Mouse (Mus musculus): ENCODE results near the gene Sptbn4. TPM values are rescaled to one million over a fixed set of nuclear protein-coding genes. Genes with fewer than 3 reads are reported as not detected.
A peak's percentile ranks its signal among the peaks of the same experiment; 100 is the strongest.
"Not testable (repeated sequence)": the region's sequence is repeated elsewhere in the genome, so short reads cannot be mapped to it uniquely, and the experiment has no call there.

Gene Sptbn4
- total RNA-seq (2021): 100 to 1,000 TPM in 1 of 2 experiments, 10 to 100 TPM in 1; 89.6 to 105 TPM
- long read RNA-seq, full-length matches to known transcripts: 12 of 47 reads
- long read RNA-seq, partial matches to known transcripts: 23 of 47 reads
- long read RNA-seq, other reads (novel, unspliced or antisense): 12 of 47 reads

DNA sequence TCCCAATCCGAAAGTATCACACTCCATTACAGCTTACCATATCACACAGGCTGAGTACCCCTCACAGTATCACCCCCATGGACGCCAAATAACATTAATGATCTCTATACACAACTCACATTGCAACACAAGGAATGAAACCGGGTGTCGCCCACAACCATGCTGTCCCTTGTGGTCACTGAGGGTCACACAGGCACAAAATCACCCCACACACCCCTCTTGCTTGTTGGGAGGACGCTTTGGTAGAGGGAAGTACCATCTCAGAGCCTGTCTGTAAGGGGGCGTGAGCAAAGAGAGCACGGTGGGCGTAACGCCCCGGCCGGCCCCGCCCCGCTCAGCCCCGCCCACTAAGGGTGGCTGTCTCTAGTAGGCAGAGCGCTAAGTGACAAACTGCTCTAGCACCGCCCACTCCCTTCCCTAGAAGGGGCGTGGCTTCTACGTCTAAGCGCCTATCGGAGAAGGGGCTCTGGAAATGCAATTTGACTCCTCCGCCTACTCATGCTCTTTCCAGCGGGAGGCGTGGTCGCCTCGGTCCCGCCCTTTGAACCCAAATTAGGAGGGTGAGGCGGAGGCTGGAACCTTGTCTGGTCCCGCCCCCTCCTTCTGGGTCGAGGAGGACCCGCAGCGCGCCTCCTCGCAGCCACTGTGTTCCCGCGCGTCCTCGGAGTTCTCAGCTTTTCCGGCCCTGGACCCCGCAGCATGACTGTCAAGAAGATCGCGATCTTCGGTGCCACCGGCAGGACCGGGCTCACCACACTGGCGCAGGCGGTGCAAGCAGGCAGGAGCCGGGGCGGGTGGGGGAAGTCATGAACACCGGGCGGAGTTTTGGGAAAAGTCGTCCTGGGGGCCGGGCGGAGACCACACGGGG, at the start of gene Sptbn4, which contains the start of gene Blvrb:
Gene Sptbn4 (minus strand): TSS at position 268 of the 868 bp plus-strand sequence.
Gene Blvrb (plus strand): TSS at position 560 of the 868 bp plus-strand sequence.
- peak; percentile 96 for DNase-seq (ENCODE audit: low spot score in 2 of 2)

DNA sequence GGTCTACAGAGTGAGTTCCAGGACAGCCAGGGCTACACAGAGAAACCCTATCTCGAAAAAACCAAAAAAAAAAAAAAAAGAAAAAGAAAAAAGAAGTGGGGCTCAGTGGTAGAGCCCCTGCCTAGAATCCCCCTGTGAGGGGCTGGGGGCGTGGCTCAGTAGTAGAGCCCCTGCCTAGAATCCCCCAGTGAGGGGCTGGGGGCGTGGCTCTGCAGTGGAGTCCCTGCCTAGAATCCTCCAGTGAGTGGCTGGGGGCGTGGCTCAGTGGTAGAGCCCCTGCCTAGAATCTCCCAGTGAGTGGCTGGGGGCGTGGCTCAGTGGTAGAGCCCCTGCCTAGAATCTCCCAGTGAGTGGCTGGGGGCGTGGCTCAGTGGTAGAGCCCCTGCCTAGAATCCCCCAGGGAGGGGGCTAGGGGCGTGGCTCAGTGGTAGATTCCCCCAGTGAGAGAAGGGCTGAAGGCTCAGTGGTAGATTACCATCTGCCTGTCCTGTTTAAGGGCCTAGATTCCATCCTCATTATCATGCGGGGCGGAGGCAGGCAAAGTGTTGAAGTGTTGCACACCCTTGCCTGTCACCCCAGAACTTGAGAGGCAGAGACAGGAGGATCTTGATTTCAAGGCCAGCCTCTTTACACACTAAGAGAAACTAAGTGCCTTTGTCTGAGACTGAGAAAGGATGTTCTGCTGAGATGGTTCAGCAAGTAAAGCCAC, 47.3 kb upstream of the Sptbn4 start:
- DNase-seq (ENCODE audit: low spot score in 2 of 2): not testable (repeated sequence)

DNA sequence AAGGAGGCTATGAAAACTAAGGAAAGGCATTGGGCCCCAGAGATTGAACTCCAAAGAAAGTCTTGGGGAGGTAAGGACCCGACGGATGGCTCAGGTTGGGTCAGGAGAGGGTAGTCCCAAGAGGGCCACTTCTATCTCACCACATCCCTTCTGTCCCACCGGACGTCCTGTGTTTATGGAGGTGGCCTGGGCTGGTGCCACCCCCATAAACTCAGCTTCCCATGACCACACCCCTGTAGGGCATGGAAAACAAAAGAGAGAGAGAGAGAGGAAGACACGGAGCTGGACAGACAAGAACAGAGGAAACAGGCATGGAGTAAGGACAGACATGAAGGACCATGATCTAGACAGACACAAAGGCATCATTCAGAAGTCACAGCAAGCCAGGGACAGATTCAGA, 46.0 kb upstream of the Sptbn4 start:
- no peak for DNase-seq (ENCODE audit: low spot score in 2 of 2)

DNA sequence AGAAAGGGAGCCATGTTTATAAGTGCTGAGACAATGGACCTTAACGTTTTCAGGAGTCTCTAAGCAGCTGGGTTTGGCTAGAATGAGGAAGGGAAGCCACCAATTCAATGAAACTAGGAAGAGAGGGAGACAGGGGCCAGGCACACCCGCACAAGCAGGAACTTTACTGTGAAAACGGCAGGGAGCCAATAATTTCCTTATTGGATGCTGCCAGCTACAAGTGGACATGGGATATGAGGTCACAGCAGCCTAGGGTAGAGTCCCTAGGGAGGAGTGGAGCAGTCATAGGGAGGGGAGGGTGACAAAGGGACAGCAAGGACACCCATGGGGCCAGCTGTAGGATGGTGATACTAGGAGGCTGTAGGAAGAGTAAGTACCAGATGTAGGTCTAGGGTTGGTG, 45.5 kb upstream of the Sptbn4 start:
- no peak for DNase-seq (ENCODE audit: low spot score in 2 of 2)

DNA sequence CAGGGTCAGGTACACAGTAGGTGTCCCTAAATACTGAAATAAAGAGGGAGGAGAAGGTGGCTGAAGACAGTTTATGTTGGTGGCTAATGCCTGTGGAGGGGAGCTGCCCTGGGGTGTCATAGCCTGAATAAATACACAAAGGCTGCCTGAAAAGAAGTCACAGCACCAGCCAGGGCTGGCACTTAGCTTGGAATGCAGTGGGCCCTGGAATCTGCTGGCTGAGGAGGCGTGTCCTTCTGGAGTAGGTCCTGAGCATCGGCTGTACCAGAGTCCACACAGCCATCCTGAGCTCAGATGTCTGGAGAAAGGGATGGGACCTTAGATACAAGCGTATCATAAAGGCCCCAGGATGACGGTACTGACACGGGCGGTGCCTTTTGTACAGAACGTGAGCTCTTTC, 44.4 kb upstream of the Sptbn4 start:
- no peak for DNase-seq (ENCODE audit: low spot score in 2 of 2)

DNA sequence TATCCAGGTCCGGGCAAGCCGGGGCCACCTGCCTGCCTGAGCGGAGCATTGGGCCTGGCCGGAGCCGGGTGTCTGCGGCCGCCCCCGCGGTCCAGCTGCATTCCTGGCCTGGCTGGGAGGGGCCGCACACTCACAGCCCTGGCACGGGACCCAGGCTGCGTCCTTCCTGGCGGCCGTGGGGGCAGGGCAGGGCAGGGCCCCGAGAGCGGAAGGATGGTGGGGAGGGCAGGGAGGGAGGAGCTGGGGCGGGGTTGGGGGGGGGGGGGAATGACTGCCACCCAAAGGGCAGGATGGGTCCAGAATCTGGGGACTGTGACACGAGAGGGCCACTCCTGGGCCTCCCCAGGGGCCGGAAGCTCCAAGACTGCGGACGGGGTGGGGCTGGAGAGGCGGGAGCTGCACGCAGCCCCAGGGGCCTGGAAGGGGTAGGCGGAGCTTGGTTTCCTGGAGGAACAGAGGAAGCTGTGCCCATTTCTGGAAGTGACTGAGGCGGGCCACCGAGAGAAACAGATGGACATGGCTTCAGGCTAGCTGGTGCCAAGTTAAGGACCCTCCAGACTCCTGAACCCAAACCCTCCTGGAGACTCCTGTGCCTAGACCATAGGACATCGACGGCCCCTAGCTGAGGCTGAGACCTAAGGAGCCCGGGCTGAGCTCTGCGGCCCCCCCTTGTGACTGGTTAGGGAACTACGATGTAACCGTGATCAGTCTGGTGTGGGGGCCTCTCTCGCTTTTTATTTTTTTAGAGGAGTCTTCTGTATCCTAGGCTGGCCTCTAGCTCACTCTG, 43.2 kb upstream of the Sptbn4 start:
- DNase-seq (ENCODE audit: low spot score in 2 of 2): peak; percentile 83 to 87

DNA sequence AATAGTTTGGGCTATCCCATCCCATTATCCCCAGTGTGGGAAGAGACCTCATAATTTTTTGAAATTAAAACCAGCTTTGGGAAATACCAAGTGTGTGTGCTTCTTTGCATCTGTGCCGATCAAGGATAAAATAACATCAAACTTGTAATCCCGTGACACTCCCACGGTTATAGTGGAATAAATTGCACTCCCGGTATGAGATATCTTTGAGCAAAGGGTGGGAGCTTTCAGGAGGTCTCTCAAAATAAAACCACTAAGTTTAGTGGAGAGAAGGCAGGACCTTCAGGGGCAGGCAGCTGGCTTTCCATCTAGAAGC, 42.7 kb upstream of the Sptbn4 start:
- DNase-seq (ENCODE audit: low spot score in 2 of 2): no peak

DNA sequence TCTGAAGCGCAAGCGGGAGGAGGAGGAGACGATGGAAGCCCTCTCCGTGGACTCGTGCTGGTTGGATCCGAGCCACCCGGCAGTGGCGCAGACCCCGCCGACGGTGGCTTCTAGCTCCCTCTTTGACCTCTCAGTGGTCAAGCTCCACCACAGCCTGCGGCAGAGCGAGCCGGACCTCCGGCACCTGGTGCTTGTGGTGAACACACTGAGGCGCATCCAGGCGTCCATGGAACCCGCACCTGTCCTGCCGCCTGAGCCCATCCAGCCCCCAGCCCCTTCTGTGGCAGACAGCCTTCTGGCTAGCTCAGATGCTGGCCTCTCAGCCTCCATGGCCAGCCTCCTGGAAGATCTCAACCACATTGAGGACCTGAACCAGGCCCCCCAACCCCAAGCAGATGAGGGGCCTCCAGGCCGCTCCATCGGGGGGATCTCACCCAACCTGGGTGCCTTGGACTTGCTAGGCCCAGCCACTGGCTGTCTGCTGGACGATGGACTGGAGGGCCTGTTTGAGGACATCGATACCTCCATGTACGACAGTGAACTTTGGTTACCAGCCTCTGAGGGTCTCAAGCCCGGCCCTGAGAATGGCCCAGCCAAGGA, 41.9 kb upstream of the Sptbn4 start:
- no peak for DNase-seq (ENCODE audit: low spot score in 2 of 2)

DNA sequence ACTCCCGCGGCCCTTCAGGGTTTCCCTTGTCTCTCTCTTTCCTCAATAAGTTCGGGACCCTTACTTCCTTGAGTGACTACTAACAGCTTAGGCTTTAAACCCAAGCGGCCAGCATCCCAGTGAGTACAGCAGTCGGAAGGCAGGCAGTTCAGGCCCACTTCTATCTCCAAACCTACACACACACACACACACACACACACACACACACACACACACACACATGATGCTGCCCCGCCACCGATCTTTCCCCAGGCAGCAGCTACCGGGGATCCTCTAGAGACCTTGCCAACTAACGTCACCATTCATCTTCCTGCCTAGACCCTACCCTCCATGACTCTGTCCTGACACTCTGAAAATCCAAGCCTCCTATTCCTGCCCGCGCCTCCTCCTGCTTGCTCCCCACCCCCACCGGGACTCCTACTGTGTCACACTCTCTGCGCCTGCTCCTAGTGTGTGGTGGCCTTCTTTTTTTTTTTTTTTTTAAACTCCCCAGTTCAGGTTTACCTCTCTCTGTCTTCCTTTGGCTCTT, 40.3 kb upstream of the Sptbn4 start:
- DNase-seq (ENCODE audit: low spot score in 2 of 2): peak; percentile 48 to 60

DNA sequence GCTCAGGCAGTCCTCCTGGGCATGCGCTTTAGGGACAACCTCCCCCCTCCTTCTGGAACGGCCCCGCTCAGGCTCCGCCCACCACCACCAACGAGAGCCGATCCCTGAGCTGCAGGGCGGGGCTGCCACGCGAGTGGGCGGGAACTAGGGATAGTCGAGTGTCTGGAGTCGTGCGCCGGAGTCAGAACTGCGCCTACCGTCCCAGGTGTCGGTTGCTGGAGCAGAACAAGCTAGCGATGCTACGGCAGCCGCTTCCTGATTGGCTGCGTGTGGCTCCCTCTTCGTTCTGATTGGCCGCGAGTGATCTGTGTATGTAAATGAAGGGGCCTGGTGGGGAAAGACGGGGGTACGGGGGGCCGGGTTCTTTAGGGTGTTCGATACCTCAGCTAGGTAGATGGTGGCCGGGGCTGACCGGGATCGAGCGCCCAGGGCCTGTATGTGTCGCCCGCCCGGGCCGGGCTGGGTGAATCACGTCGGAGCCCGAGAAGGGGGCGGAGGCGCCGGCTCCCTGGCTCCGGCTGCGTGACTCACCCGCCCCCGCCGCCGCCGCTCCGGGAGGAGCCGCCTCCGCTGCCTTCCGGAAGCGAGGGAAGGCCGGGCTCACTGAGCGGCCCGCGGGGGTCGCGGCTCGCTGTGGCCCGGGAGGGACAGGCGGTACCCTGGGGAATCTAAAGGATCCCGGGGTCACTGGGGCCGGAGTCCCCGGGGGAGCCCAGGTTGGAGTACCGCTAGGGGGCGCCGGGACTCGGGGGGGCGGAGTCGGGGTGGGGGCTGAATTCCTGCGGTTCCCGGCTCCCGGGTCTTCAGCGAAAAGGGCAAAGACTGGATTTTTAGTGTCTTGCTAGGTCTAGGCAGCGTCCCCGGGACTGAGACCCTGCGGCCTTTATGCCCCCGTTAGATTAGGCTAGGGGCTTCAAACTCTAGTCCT, 39.5 kb upstream of the Sptbn4 start, which contains the start of gene Sertad1:
Gene Sertad1 (plus strand): TSS at position 141 of the 928 bp plus-strand sequence.
- peak; percentile 98 to 99 for DNase-seq (ENCODE audit: low spot score in 2 of 2)

DNA sequence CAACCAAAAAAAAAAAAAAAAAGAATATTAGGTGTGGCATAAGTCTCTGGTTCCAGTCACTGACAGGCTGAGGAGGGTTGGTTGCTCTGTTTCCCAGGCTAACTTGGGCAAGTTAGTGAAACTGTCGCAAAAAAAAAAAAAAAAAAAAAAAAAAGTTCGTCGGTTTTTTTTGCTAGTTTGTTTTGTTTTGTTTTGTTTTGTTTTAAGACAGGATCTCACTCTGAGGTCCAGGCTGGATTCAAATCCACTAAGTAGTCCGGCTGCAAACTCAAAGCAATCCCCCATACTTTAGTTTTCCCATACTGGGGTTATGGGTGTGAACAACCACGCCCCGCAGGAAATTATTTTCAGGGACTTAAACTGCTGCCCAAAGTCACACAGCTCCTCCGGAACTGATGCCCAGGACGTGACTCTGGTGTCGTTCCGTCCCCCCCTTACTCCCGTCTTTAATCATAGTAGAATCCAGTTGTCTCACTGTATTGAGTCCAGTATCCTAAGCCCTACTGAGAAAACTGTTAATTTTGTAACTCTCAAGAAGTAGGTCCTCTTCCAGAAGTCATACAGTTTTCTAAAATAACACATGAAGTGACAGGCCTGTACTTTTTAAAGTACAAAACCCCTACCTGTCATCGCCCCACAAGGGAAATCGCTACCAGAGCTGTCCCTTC, 38.8 kb upstream of the Sptbn4 start:
- DNase-seq (ENCODE audit: low spot score in 2 of 2): no peak

DNA sequence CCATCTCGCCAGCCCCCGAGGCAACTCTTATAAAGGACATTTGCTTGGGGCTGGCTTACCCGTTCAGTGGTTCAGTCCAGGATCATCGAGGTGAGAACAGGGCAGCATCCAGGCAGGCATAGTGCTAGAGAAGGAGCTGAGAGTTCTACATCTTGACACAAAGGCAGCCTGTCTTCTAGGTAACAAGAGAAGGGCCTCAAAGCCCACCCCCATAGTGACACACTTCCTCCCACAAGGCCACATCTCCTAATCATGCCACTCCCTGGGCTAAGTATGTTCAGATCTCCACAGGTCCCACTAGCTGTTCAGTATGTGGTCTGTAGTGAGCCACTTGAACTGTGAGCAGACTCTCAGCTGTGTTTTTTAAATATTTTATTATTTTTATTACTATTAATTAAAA, 36.4 kb upstream of the Sptbn4 start:
- DNase-seq (ENCODE audit: low spot score in 2 of 2): no peak

DNA sequence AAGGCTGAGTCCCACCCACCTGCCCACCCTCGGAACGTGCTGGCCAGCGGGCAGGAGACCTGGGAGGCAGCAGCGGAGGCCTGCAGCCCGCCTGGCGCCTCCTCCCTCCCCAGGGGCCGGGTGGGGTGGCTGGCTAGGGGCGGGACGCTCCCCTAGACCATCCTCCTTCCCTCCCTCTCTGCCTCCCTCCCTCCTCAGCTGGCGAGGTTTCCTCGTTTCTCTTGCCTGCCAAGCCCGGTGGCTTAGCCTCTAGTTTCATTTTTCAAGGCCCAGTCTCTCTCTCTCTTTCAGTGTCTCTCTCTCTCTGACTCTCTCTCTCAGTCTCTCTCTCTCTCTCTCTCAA, 34.1 kb upstream of the Sptbn4 start:
- peak; percentile 61 to 76 for DNase-seq (ENCODE audit: low spot score in 2 of 2)

DNA sequence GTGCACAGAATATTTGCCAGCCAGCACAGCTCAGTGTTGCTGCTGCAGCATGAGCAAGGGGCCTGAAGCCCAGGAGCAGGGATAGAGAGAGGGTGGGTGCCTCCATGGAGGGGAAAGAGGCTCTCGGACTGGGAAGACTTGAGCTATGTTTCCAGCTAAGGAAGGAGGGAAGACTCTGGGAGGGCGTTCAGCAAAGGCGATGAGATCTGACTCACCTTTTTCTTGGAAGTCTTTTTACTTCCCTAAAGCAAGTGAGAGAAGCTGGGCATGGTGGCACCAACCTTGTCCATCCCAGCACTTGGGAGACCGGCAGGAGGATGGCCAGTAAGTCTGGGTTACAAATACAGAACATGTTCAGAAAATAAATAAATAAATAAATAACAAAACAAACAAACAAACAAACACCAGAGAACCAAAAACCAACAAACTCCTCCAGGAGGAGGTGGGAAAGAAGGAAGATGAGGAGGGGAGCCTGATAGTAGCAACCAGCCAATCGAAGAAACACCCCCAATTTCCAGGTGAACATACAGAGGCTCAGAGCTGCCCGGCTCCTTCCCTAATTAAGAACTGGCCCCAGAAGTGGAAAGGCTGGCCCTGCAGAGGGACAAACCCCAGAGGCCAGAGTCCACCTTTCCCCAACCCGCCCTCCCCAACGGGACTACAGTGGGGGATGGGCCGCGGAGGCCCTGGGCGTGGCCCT, 33.6 kb upstream of the Sptbn4 start:
- no peak for DNase-seq (ENCODE audit: low spot score in 2 of 2)

DNA sequence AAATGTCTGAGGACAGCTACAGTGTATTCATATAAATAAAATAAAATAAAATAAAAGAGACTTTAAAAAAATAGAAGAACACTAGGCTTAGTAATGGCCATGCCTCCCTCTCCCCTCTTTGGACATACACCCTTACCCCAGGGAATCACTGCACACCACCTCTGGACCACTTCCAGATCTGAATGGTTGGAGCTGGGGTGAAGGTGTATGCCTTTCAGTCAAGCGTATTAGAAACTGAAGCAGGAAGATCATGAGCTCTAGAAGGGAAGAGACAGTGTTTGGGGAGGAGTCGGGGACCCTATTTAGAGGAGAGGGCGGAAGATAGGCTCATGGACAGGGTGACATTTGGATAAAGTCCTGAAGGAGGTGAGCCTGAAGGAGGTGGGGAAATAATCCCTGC, 33.0 kb upstream of the Sptbn4 start:
- DNase-seq (ENCODE audit: low spot score in 2 of 2): no peak

DNA sequence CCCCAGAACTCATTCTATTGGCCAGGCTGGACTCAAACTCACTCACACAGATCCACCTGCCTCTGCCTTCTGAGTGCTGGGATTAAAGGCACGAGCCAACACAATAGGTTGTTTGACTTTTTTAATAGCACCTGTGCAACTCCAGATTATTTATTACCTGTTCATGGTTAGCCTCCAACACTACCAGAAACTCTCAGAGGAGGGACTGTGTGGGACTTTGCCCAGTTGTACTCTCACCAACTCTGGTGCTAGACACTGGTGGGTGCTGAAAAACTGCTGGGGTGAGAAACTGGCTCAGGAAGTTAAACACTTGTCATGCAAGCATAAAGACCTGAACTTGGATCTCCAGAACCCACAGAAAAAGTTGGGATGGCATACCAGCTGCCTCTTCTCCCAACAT, 32.3 kb upstream of the Sptbn4 start:
- DNase-seq (ENCODE audit: low spot score in 2 of 2): no peak

DNA sequence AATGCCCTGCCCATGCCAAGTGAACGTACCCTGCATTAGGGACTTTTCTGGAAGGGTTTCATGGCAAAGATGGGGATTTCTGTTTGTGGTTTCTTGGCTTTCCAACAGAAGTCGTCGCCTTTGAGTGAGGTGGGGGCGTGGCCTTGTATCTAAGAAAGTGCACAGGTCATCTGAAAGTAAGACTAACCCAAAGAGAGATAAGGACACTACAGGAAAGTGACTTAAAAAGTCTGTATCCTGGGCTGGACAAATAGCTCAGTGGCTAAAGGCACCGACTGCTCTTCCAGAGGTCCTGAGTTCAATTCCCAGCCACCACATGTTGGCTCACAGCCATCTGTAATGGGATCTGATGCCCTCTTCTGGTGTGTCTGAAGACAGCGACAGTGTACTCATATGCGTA, 31.1 kb upstream of the Sptbn4 start:
- DNase-seq (ENCODE audit: low spot score in 2 of 2): no peak

DNA sequence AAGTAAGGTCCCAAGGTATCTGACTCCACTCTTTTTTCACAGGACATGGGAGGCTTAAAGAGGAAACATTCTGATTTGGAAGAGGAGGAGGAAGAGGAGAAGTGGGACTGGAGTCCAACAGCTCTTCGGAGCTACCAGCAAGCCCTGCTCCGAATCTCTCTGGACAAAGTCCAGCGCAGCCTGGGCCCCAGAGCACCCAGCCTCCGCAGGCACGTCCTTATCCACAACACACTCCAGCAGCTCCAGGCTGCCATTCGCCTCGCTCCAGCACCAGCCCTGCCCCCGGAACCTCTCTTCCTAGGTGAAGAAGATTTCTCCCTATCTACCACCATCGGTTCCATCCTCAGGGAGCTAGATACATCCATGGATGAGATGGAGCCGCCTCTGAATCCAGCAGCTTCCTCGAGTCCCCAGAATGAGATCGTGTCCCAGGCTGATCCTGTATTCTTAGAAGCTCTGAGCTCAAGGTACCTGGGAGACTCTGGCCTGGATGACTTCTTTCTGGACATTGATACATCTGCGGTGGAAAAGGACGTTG, 28.7 kb upstream of the Sptbn4 start:
- no peak for DNase-seq (ENCODE audit: low spot score in 2 of 2)
